In the genomic region with DNA sequence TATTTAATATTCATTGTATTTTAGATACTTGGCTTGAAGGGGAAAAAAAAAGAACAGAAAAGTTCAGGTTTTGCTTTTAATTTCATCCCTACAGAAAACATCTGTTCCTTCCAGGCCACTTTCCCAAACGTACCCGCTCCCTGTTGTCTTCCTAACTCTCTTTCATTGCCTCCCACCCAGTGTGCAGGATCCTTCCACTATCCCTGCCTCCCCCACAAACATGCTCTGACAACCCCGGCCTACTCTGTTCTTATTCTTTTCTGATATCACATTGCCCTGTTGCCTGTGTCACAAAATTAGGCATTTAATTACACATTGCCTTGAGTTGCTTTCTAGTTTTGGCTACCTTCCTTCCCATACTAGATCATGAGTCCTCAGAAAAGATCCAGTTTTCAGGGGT, we compare ENCODE assay signal across 14 mouse cellular contexts.
"Had no signal": no experiment of that assay in that cellular context is flagged by ENCODE, and none has a peak within 500 bp of the region (broad histone marks: within the 10 kb centered on the region; RNA-seq: fewer than 3 reads in every experiment).

No protein-coding gene starts in this region.

- DNase-seq: liver, embryonic 13.5 days; liver, postnatal 0 days; lung, adult 2 months; lung, postnatal 4 days; midbrain, embryonic 14.5 days; retina, postnatal 1 day; right cerebral cortex, postnatal 25 days; right cerebral cortex, postnatal 4 days; spleen, adult 18-20 months; thymus, adult 18-20 months; thymus, postnatal 14 days; thymus, postnatal 36 days had no signal

- ATAC-seq: liver, postnatal 0 days; lung, postnatal 0 days; midbrain, embryonic 16.5 days had no signal
